Mouse (Mus musculus): ENCODE data around the gene Actn1. TPM values are rescaled to one million over a fixed set of nuclear protein-coding genes. Genes with fewer than 3 reads are reported as not detected.

Gene Actn1
- total RNA-seq, 2 experiments from 2014 or later, result 7.6 to 14.3 TPM

GRCm38 (mm10) chr12:80227835-80228234 is 32.3 kb downstream of the Actn1 start:
- no peak for DNase-seq (ENCODE audit: low spot score)

- no peak for DNase-seq (ENCODE audit: low spot score)
These were observed 34.1 kb downstream of the Actn1 start for GRCm38 (mm10) chr12:80226101-80226500.

GRCm38 (mm10) chr12:80224241-80224731 is 35.9 kb downstream of the Actn1 start:
- DNase-seq (ENCODE audit: low spot score), result no peak

- DNase-seq (ENCODE audit: low spot score), result peak; percentile 52
These were observed 36.7 kb downstream of the Actn1 start for GRCm38 (mm10) chr12:80223511-80223910.

GRCm38 (mm10) chr12:80222473-80222872 is 37.7 kb downstream of the Actn1 start:
- no peak for DNase-seq (ENCODE audit: low spot score)

GRCm38 (mm10) chr12:80220260-80221038 is 39.7 kb downstream of the Actn1 start:
- DNase-seq (ENCODE audit: low spot score), result no peak

- DNase-seq (ENCODE audit: low spot score), result no peak
These were observed 41.4 kb downstream of the Actn1 start for GRCm38 (mm10) chr12:80218784-80219183.

- no peak for DNase-seq (ENCODE audit: low spot score)
These were observed 42.0 kb downstream of the Actn1 start for GRCm38 (mm10) chr12:80218045-80218611.

GRCm38 (mm10) chr12:80217049-80217448 is 43.1 kb downstream of the Actn1 start:
- no peak for DNase-seq (ENCODE audit: low spot score)

- no peak for DNase-seq (ENCODE audit: low spot score)
These were observed 43.8 kb downstream of the Actn1 start for GRCm38 (mm10) chr12:80216258-80216881.

GRCm38 (mm10) chr12:80213810-80214209 is 46.4 kb downstream of the Actn1 start:
- no peak for DNase-seq (ENCODE audit: low spot score)

GRCm38 (mm10) chr12:80213263-80213662 is 46.9 kb downstream of the Actn1 start:
- no peak for DNase-seq (ENCODE audit: low spot score)

- DNase-seq (ENCODE audit: low spot score), result no peak
These were observed 49.2 kb downstream of the Actn1 start for GRCm38 (mm10) chr12:80210791-80211612.

- no peak for DNase-seq (ENCODE audit: low spot score)
These were observed 50.3 kb downstream of the Actn1 start for GRCm38 (mm10) chr12:80209914-80210313.

GRCm38 (mm10) chr12:80208126-80208820 is 51.9 kb downstream of the Actn1 start:
- DNase-seq (ENCODE audit: low spot score), result no peak

- DNase-seq (ENCODE audit: low spot score), result no peak
These were observed 56.9 kb downstream of the Actn1 start for GRCm38 (mm10) chr12:80203284-80203683.

- DNase-seq (ENCODE audit: low spot score), result no peak
These were observed 60.4 kb downstream of the Actn1 start for GRCm38 (mm10) chr12:80199738-80200137.

- DNase-seq (ENCODE audit: low spot score), result peak; percentile 68
These were observed 61.7 kb downstream of the Actn1 start for GRCm38 (mm10) chr12:80198487-80198886.

- DNase-seq (ENCODE audit: low spot score), result peak; percentile 50
These were observed 62.8 kb downstream of the Actn1 start for GRCm38 (mm10) chr12:80197343-80197742.

- DNase-seq (ENCODE audit: low spot score), result no peak
These were observed 68.4 kb downstream of the Actn1 start for GRCm38 (mm10) chr12:80191806-80192205.

- DNase-seq (ENCODE audit: low spot score), result no peak
These were observed 68.8 kb downstream of the Actn1 start for GRCm38 (mm10) chr12:80191371-80191770.

All from gastrocnemius, adult 18-20 months (tissue).